Mouse (Mus musculus) cerebellum, adult 2 months (tissue): ENCODE measurements around the gene Itih1.

Experiments used
- CTCF ChIP-seq: fragments of 200-500 bp; IDR thresholded peaks from 2 replicates; pipeline ENCODE4 v1.5.1; 2011; ENCODE audit warnings: low read depth, mild to moderate bottlenecking, control low read depth, low read length, moderate library complexity, borderline replicate concordance; ENCODE audit not compliant: insufficient read depth
- POLR2A ChIP-seq: fragments of 200-500 bp; IDR thresholded peaks from 2 replicates; pipeline ENCODE4 v1.6.1; 2011; ENCODE audit warnings: low read length, control low read depth, borderline replicate concordance; ENCODE audit not compliant: insufficient read depth

DNA sequence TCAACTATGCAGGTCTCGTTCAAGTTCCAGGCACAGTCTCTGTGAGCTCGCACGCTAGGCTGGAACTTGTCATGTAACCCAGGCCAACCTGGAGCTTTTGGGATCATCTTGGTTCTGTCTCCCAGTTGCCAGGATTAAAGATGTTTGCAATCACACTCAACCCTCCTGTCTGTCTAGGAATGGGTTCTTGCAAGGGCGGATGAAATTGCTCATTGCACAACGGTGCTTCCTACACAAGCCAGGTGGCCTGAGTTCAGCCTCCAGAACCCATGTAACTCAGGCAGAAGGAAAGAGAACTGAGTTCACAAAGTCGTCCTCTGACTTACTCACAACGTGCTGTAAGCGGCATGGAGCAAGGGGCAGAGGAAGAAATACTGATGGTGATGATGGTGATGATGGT, 31.9 kb downstream of the Itih1 start:
- TF ChIP-seq CTCF (no peak), POLR2A (no peak)
